Mouse (Mus musculus): ENCODE measurements around the gene Slc12a6. TPM values are rescaled to one million over a fixed set of nuclear protein-coding genes. Genes with fewer than 3 reads are reported as not detected.
A peak's percentile ranks its signal among the peaks of the same experiment; 100 is the strongest.

Gene Slc12a6
- polyA plus RNA-seq, 1 experiment from 2014 or later, result 16.9 TPM

DNA sequence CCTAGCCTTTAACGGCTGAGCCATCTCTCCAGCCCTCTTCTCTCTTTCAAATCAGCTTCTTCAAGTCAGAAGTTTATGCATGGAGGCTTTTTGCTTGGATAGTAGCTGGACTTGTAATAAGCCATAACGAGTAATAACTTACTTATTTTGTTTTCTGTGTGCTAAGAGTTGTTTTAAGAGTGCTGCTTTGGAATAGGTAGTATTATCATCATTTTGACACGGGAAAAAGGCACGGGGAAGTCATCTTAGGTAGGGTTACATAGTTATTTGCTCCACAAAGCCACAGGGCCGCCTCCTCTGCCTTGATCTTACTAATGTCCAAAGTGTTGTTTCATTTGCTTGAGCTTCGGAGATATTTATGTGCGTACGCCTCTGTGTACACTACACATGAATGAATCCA, 114.5 kb downstream of the Slc12a6 start:
- ATAC-seq (ENCODE audit: low FRiP score, low read depth), result no peak
- H3K27ac ChIP-seq (replicated peaks), result no peak overlapping the region
- WGBS, result 58% methylated on average over 8 of the region's 8 CpGs

DNA sequence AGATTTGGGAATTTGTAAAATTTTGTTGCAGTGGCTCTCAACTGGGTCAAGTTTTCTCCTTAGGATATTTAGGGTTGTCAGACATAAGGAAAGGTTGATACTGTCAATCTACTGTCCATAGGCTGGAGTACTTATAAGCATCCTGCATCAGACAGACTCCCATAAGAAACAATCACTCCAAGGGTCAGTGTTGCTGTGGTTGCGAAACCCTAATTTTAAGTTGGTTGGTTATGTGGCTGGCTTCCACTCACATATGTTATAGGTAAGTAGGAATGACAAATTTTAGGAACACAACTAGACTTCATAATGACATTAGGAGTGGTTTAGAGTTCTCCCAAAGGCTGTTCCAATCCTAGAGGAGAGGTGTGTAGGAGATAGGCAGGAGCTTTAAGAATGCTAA, 115.6 kb downstream of the Slc12a6 start:
- Histone ChIP-seq H3K27me3 (peaks cover under 1% of the 10 kb centered on the region; the same call in 1 of the 2 replicates), H3K4me2 (no peak overlapping the region), H3K9ac (no peak overlapping the region), H3K4me3 (no peak overlapping the region), H3K27ac (replicated peaks) (no peak overlapping the region), H3K36me3 (no peaks in the 10 kb centered on the region), H3K4me1 (replicated peaks) (peaks cover 20% of the 10 kb centered on the region), H3K9me3 (no peaks in the 10 kb centered on the region)
- ATAC-seq (ENCODE audit: low FRiP score, low read depth), result no peak
- 97% methylated on average over 1 of the region's 1 CpGs for WGBS

More for the DNA sequence above, 114.5 kb downstream of the Slc12a6 start:
- Histone ChIP-seq H3K4me3 (peak overlapping the region; percentile 98), H3K9me3 (no peaks in the 10 kb centered on the region), H3K36me3 (no peaks in the 10 kb centered on the region), H3K4me1 (replicated peaks) (peaks cover 20% of the 10 kb centered on the region), H3K9ac (peak overlapping the region; percentile 96), H3K27me3 (peaks cover 2% of the 10 kb centered on the region; the same call in 1 of the 2 replicates), H3K4me2 (peak overlapping the region; percentile 65)

DNA sequence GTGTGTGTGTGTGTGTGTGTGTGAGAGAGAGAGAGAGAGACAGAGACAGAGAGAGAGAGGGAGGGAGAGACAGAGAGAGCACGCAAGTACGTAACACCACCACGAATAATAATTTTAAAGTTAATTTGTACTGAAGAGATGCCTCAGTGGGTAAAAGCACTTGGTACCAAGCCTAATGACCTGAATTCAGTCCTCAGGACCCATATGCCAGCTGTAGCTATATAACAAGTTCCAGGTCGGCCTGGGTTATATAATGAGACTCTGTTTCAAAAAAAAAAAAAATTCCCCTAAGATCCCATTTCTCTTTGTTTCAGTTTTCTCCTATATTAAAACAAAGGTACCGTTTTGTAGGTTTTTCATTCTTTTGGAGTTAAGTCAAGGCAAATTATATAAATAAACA, 125.2 kb downstream of the Slc12a6 start:
- WGBS, result 79% methylated on average over 5 of the region's 5 CpGs
- no peak overlapping the region for H3K4me2 ChIP-seq
- ATAC-seq (ENCODE audit: low FRiP score, low read depth), result no peak
- H3K27ac ChIP-seq (replicated peaks), result no peak overlapping the region
- no peaks in the 10 kb centered on the region for H3K4me1 ChIP-seq (replicated peaks)
- no peak overlapping the region for H3K9ac ChIP-seq
- no peaks in the 10 kb centered on the region for H3K9me3 ChIP-seq
- no peaks in the 10 kb centered on the region for H3K36me3 ChIP-seq
- no peak overlapping the region for H3K4me3 ChIP-seq
- H3K27me3 ChIP-seq, result no peaks in the 10 kb centered on the region

DNA sequence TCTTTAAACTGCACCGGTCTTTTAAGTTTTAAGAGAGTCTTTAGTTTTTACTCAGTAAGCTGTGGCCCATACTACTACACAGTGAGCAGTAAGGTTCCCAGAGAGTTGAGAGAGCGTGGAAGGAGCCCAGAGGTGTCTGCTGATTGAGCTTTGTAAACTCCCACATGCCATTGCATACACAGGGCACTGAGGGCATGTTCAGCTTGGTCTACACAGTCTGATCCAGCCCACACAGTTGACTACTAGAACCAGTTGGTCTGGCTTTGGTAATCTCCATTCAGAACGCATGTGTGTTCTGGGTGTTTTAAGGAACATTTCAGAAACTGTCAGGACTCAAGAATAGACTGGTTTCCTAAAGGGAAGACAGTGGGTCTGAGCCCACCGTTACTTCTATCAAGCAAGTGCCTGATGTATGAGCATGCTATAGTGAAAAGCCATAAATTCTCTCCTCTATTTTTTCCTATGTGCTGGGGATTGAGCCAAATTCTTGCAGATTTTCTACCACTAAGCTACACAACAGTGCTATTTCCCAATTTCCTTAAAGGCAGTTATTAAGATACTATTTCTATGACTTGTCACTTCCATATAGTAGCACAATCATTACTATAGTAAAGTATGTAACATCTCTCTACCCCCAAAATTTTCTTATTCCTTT, 125.8 kb downstream of the Slc12a6 start:
- Histone ChIP-seq H3K9me3 (no peaks in the 10 kb centered on the region), H3K4me1 (replicated peaks) (no peaks in the 10 kb centered on the region), H3K4me3 (no peak overlapping the region), H3K27me3 (no peaks in the 10 kb centered on the region), H3K4me2 (no peak overlapping the region), H3K36me3 (no peaks in the 10 kb centered on the region), H3K27ac (replicated peaks) (no peak overlapping the region), H3K9ac (no peak overlapping the region)
- no peak for ATAC-seq (ENCODE audit: low FRiP score, low read depth)
- WGBS, result 90% methylated on average over 4 of the region's 4 CpGs

DNA sequence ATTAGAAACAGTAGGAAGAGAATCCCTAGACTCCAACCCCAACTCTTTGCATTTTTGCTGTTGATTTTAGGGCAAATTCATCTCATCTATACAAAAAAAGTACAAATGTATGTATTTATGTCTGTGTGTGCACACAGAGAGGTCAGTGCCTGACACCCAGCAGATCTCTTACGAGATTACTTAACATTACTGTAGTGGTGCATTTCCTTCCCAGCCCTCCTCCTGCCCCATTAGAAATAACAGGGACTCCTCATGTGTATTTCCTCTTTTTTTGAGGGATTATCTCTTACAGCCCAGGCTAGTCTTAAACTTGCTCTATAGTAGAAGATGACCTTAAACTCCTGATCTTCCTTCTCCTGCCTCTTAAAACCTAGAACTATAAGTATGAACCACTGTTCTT, 127.1 kb downstream of the Slc12a6 start:
- 79% methylated on average over 1 of the region's 1 CpGs for WGBS
- Histone ChIP-seq H3K4me3 (no peak overlapping the region), H3K27ac (replicated peaks) (no peak overlapping the region), H3K4me1 (replicated peaks) (no peaks in the 10 kb centered on the region), H3K36me3 (no peaks in the 10 kb centered on the region), H3K9ac (no peak overlapping the region), H3K4me2 (no peak overlapping the region), H3K9me3 (no peaks in the 10 kb centered on the region), H3K27me3 (no peaks in the 10 kb centered on the region)
- ATAC-seq (ENCODE audit: low FRiP score, low read depth), result no peak

DNA sequence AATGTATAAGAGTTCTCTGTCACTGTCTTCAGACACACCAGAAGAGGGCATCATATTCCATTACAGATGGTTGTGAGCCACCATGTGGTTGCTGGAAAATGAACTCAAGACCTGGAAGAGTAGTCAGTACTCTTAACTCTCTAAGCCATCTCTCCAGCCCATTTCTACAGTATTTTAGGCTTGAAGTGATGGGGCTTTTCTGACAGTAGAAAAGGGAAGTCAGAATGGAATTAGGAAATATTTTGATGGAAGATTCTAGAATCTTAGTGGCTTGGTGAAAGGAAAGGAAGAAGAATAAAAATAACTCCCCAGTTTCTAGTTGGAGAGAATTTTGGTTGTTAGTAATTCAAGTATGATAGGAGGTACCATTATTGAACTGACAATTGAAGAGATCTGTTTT, 128.3 kb downstream of the Slc12a6 start:
- no peak overlapping the region for H3K27ac ChIP-seq (replicated peaks)
- H3K9me3 ChIP-seq, result no peaks in the 10 kb centered on the region
- no peak overlapping the region for H3K9ac ChIP-seq
- H3K4me1 ChIP-seq (replicated peaks), result no peaks in the 10 kb centered on the region
- H3K36me3 ChIP-seq, result no peaks in the 10 kb centered on the region
- no peak for ATAC-seq (ENCODE audit: low FRiP score, low read depth)
- H3K27me3 ChIP-seq, result no peaks in the 10 kb centered on the region
- H3K4me3 ChIP-seq, result no peak overlapping the region
- H3K4me2 ChIP-seq, result no peak overlapping the region

DNA sequence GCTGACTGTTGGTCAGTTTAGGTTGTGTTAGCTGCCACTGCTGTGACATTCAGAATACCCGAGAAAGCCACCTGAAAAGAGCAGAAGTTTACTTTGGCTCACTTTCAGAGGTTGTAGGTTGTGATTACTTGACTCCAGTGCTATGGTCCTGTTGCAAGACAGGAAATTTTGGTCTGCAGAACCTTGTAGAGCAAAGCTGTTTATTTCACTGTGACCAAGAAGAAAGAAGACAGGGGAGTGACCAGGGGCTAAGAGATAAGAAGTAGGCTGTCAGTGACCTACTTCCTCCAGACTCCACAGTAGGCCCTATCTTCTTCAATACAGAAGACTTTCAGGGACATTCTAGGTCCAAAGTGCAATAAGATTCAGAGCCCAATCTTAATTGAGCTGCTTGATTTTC, 131.0 kb downstream of the Slc12a6 start:
- H3K4me2 ChIP-seq, result no peak overlapping the region
- no peak overlapping the region for H3K4me3 ChIP-seq
- no peaks in the 10 kb centered on the region for H3K27me3 ChIP-seq
- H3K27ac ChIP-seq (replicated peaks), result no peak overlapping the region
- H3K4me1 ChIP-seq (replicated peaks), result no peaks in the 10 kb centered on the region
- 77% methylated on average over 1 of the region's 1 CpGs for WGBS
- no peaks in the 10 kb centered on the region for H3K9me3 ChIP-seq
- ATAC-seq (ENCODE audit: low FRiP score, low read depth), result no peak
- H3K36me3 ChIP-seq, result no peaks in the 10 kb centered on the region
- H3K9ac ChIP-seq, result no peak overlapping the region

DNA sequence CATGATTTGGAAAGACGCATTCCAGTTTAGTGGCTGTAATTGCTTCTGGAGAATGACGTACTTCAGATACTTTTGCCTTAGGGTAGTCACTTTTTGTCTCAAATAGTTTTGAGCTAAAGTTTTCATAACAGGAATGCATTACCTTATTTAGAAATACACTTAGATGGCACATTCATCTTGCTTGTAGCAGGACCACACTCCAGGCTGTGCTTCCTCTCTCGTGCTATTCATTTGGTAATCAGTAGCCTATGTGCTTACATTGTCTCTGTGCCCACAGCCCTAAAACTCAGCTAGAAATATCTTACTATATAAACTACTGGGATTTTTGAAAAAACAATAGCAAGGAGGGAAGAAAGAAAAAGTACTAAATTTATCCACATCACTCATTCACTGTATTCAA, 141.4 kb downstream of the Slc12a6 start:
- WGBS, result 89% methylated on average over 3 of the region's 3 CpGs

More for the DNA sequence above, 141.4 kb downstream of the Slc12a6 start:
- Histone ChIP-seq H3K27me3 (no peaks in the 10 kb centered on the region), H3K27ac (replicated peaks) (no peak overlapping the region), H3K9ac (no peak overlapping the region), H3K4me2 (no peak overlapping the region), H3K36me3 (peaks cover 26% of the 10 kb centered on the region), H3K4me1 (replicated peaks) (no peaks in the 10 kb centered on the region), H3K4me3 (no peak overlapping the region), H3K9me3 (no peaks in the 10 kb centered on the region)
- no peak for ATAC-seq (ENCODE audit: low FRiP score, low read depth)

Other genes starting within 250 kb of the Slc12a6 start
- not detected in 2 replicates for gene Olfr1311, start 241.4 kb upstream of the Slc12a6 start, polyA plus RNA-seq (2015; fragmentation: Nextera tagmentation; extraction: Ambion mirVana)
- gene Olfr1312, start 215.6 kb upstream of the Slc12a6 start, polyA plus RNA-seq (2015; fragmentation: Nextera tagmentation; extraction: Ambion mirVana), result not detected in 2 replicates
- not detected in 2 replicates for gene Olfr1313, start 188.0 kb upstream of the Slc12a6 start, polyA plus RNA-seq (2015; fragmentation: Nextera tagmentation; extraction: Ambion mirVana)
- gene Olfr1314, start 169.0 kb upstream of the Slc12a6 start, polyA plus RNA-seq (2015; fragmentation: Nextera tagmentation; extraction: Ambion mirVana), result 0.05 TPM in 1 of 2 replicates, not detected in the other
- not detected in 2 replicates for gene Olfr1315-ps1, start 150.4 kb upstream of the Slc12a6 start, polyA plus RNA-seq (2015; fragmentation: Nextera tagmentation; extraction: Ambion mirVana)
- not detected in 2 replicates for gene Olfr1316, start 130.8 kb upstream of the Slc12a6 start, polyA plus RNA-seq (2015; fragmentation: Nextera tagmentation; extraction: Ambion mirVana)
- gene Olfr1317, start 125.5 kb upstream of the Slc12a6 start, polyA plus RNA-seq (2015; fragmentation: Nextera tagmentation; extraction: Ambion mirVana), result not detected in 2 replicates
- gene Olfr1318, start 111.6 kb upstream of the Slc12a6 start, polyA plus RNA-seq (2015; fragmentation: Nextera tagmentation; extraction: Ambion mirVana), result 0.07 and 0.16 TPM in 2 replicates
- 24.4 and 27.4 TPM in 2 replicates for gene Lpcat4, start 26.4 kb upstream of the Slc12a6 start, polyA plus RNA-seq (2015; fragmentation: Nextera tagmentation; extraction: Ambion mirVana)
- gene Nutm1, start 6.5 kb upstream of the Slc12a6 start, polyA plus RNA-seq (2015; fragmentation: Nextera tagmentation; extraction: Ambion mirVana), result 0.04 and 0.05 TPM in 2 replicates
- gene Nop10, start 3.9 kb upstream of the Slc12a6 start, polyA plus RNA-seq (2015; fragmentation: Nextera tagmentation; extraction: Ambion mirVana), result 180 and 199 TPM in 2 replicates
- gene Gm21985, start 489 bp downstream of the Slc12a6 start, polyA plus RNA-seq (2015; fragmentation: Nextera tagmentation; extraction: Ambion mirVana), result not detected in 2 replicates
- gene Emc4, start 102.2 kb downstream of the Slc12a6 start, polyA plus RNA-seq (2015; fragmentation: Nextera tagmentation; extraction: Ambion mirVana), result 198 and 201 TPM in 2 replicates
- 29.8 and 30.6 TPM in 2 replicates for gene Katnbl1, start 113.4 kb downstream of the Slc12a6 start, polyA plus RNA-seq (2015; fragmentation: Nextera tagmentation; extraction: Ambion mirVana)
- gene Emc7, start 189.2 kb downstream of the Slc12a6 start, polyA plus RNA-seq (2015; fragmentation: Nextera tagmentation; extraction: Ambion mirVana), result 22.1 and 22.9 TPM in 2 replicates
- 0.84 and 0.93 TPM in 2 replicates for gene Chrm5, start 214.9 kb downstream of the Slc12a6 start, polyA plus RNA-seq (2015; fragmentation: Nextera tagmentation; extraction: Ambion mirVana)
- 3.9 and 4.4 TPM in 2 replicates for gene Aven, start 227.1 kb downstream of the Slc12a6 start, polyA plus RNA-seq (2015; fragmentation: Nextera tagmentation; extraction: Ambion mirVana)

Data from hindbrain, embryonic 15.5 days (tissue).